Mouse (Mus musculus): Measurements from ENCODE around the gene Mrs2. TPM values are rescaled to one million over a fixed set of nuclear protein-coding genes. Genes with fewer than 3 reads are reported as not detected.

Mrs2 gene
- total RNA-seq, 2 experiments from 2014 or later: 35.7 to 37.5 TPM

Other genes starting within 250 kb of the Mrs2 start
- 10 to 100 TPM; 46.5 to 55.2 TPM for gene BC005537, start 218.7 kb downstream of the Mrs2 start, total RNA-seq (2021)
- gene Acot13, start 188.8 kb downstream of the Mrs2 start, total RNA-seq (2021): 100 to 1,000 TPM; 153 TPM
- gene Tdp2, start 188.7 kb downstream of the Mrs2 start, total RNA-seq (2021): 1 to 10 TPM; 7.7 to 8.2 TPM
- gene D130043K22Rik, start 175.2 kb downstream of the Mrs2 start, total RNA-seq (2021): not detected
- 1 to 10 TPM; 7.9 to 8.3 TPM for gene Aldh5a1, start 82.7 kb downstream of the Mrs2 start, total RNA-seq (2021)
- under 1 TPM; 0.84 to 0.95 TPM for gene Gpld1, start 77.2 kb downstream of the Mrs2 start, total RNA-seq (2021)
- gene Dcdc2a, start 35.6 kb upstream of the Mrs2 start, total RNA-seq (2021): under 1 TPM; 0.23 to 0.43 TPM

Data from gastrocnemius, adult 18-20 months (tissue).